Mouse (Mus musculus): ENCODE results near the gene H6pd. TPM values are rescaled to one million over a fixed set of nuclear protein-coding genes. Genes with fewer than 3 reads are reported as not detected.
A peak's percentile ranks its signal among the peaks of the same experiment; 100 is the strongest.

The H6pd gene
- 21.8 TPM for polyA plus RNA-seq (2012; fragmentation: generic; extraction: Trizol)

- H3K4me3 ChIP-seq, result peak within 1 kb of the TSS; percentile 28
- peak within 1 kb of the TSS; percentile 40 for H3ac ChIP-seq (ENCODE audit: control insufficient read depth, insufficient read length)
- TF ChIP-seq REST (IDR thresholded peaks at IDR 0.05; ENCODE audit: insufficient read depth, insufficient read length), result no peak
- peak; percentile 94 for TF ChIP-seq POLR2A (IDR thresholded peaks at IDR 0.05; ENCODE audit: insufficient read length, low read depth)
- 0 out of 2 replicates have a peak, but pooled peaks have one; percentile 36 for TF ChIP-seq CEBPB (IDR thresholded peaks at IDR 0.05; ENCODE audit: insufficient read depth, poor library complexity, severe bottlenecking)
- TF ChIP-seq MAX (IDR thresholded peaks at IDR 0.05; ENCODE audit: low read depth), result no peak
- no peak for TF ChIP-seq TCF12 (IDR thresholded peaks at IDR 0.05; ENCODE audit: insufficient read depth, poor library complexity, severe bottlenecking)
- no peak for TF ChIP-seq USF1 (IDR thresholded peaks at IDR 0.05; ENCODE audit: low read depth)
- TF ChIP-seq SRF (IDR thresholded peaks at IDR 0.05; ENCODE audit: control insufficient read depth, insufficient read length, low read depth), result no peak
- TF ChIP-seq MYOG (IDR thresholded peaks at IDR 0.05; ENCODE audit: control insufficient read depth in 1 of 3, insufficient read depth in 1 of 3, insufficient read length in 2 of 3, low read depth in 2 of 3), result peak in 2 of 3 experiments; percentile 60 to 77
- TF ChIP-seq MYOD1 (IDR thresholded peaks at IDR 0.05; ENCODE audit: control insufficient read depth in 1 of 3, insufficient read length in 2 of 3, low read depth in 2 of 3), result peak in 2 of 3 experiments; percentile 78
- no peak for TF ChIP-seq TCF3 (IDR thresholded peaks at IDR 0.05; ENCODE audit: insufficient read length, low read depth)
- peak; percentile 26 for TF ChIP-seq E2F4 (IDR thresholded peaks at IDR 0.05; ENCODE audit: insufficient read depth)
- TF ChIP-seq POLR2AphosphoS2 (IDR thresholded peaks at IDR 0.05; ENCODE audit: insufficient read length, low read depth), result peak; percentile 95
- no peaks in the 10 kb centered on the region for H3K36me3 ChIP-seq (ENCODE audit: control insufficient read depth, insufficient read depth)
- H3K27me3 ChIP-seq (ENCODE audit: control insufficient read depth, insufficient read depth, insufficient read length), result no peaks in the 10 kb centered on the region
- H3K4me2 ChIP-seq (ENCODE audit: low read depth), result peak within 1 kb of the TSS; percentile 86
- peaks cover 28% of the 10 kb centered on the region for H3K79me2 ChIP-seq (ENCODE audit: control insufficient read depth, insufficient read depth)
Observed at GRCm38 (mm10) chr4:150008853-150009586, at the start of gene H6pd. Gene H6pd, minus strand, starts transcription at chr4:150009023.

GRCm38 (mm10) chr4:150057722-150058121, 48.9 kb upstream of the H6pd start:
- Histone ChIP-seq H3ac (ENCODE audit: control insufficient read depth, insufficient read length) (no peak overlapping the region), H3K4me2 (ENCODE audit: low read depth) (no peak overlapping the region), H3K79me2 (ENCODE audit: control insufficient read depth, insufficient read depth) (peaks cover 43% of the 10 kb centered on the region), H3K36me3 (ENCODE audit: control insufficient read depth, insufficient read depth) (peaks cover 7% of the 10 kb centered on the region), H3K27me3 (ENCODE audit: control insufficient read depth, insufficient read depth, insufficient read length) (no peaks in the 10 kb centered on the region), H3K4me3 (no peak overlapping the region)
- TF ChIP-seq POLR2AphosphoS2 (IDR thresholded peaks at IDR 0.05; ENCODE audit: insufficient read length, low read depth) (no peak), E2F4 (IDR thresholded peaks at IDR 0.05; ENCODE audit: insufficient read depth) (no peak), TCF3 (IDR thresholded peaks at IDR 0.05; ENCODE audit: insufficient read length, low read depth) (no peak), TCF12 (IDR thresholded peaks at IDR 0.05; ENCODE audit: insufficient read depth, poor library complexity, severe bottlenecking) (no peak), CEBPB (IDR thresholded peaks at IDR 0.05; ENCODE audit: insufficient read depth, poor library complexity, severe bottlenecking) (no peak), USF1 (IDR thresholded peaks at IDR 0.05; ENCODE audit: low read depth) (no peak), MYOG (IDR thresholded peaks at IDR 0.05; ENCODE audit: control insufficient read depth in 1 of 3, insufficient read depth in 1 of 3, insufficient read length in 2 of 3, low read depth in 2 of 3) (no peak), MYOD1 (IDR thresholded peaks at IDR 0.05; ENCODE audit: control insufficient read depth in 1 of 3, insufficient read length in 2 of 3, low read depth in 2 of 3) (no peak), SRF (IDR thresholded peaks at IDR 0.05; ENCODE audit: control insufficient read depth, insufficient read length, low read depth) (no peak)

DNA sequence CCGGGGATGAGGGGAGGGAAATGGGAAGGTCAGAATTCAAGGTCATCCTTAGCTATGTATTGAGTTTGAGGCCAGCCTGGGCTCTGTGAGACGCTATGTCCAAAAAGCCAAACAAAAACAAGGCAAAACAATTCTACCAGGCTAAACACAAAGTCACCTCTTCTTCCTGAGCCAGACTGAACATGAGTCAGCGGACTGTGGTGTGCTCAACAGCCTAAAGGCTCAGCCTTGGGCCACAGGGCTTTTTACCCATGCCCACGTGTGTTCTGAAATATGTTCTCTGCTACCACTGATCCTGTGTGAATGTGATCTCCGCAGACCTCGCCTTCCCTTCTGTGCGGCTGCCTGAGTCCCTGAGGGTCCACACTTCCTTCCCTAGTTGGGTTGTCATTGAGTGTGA, 47.3 kb upstream of the H6pd start:
- H3K27me3 ChIP-seq (ENCODE audit: control insufficient read depth, insufficient read depth, insufficient read length), result no peaks in the 10 kb centered on the region
- peaks cover 5% of the 10 kb centered on the region for H3K36me3 ChIP-seq (ENCODE audit: control insufficient read depth, insufficient read depth)
- H3K4me3 ChIP-seq, result no peak overlapping the region
- TF ChIP-seq USF1 (IDR thresholded peaks at IDR 0.05; ENCODE audit: low read depth) (no peak), POLR2A (IDR thresholded peaks at IDR 0.05; ENCODE audit: insufficient read length, low read depth) (no peak), CEBPB (IDR thresholded peaks at IDR 0.05; ENCODE audit: insufficient read depth, poor library complexity, severe bottlenecking) (no peak), MYOD1 (IDR thresholded peaks at IDR 0.05; ENCODE audit: control insufficient read depth in 1 of 3, insufficient read length in 2 of 3, low read depth in 2 of 3) (peak in 1 of 3 experiments; percentile 2)
- peaks cover 39% of the 10 kb centered on the region for H3K79me2 ChIP-seq (ENCODE audit: control insufficient read depth, insufficient read depth)
- H3ac ChIP-seq (ENCODE audit: control insufficient read depth, insufficient read length), result no peak overlapping the region
- peak overlapping the region; percentile 58 for H3K4me2 ChIP-seq (ENCODE audit: low read depth)

DNA sequence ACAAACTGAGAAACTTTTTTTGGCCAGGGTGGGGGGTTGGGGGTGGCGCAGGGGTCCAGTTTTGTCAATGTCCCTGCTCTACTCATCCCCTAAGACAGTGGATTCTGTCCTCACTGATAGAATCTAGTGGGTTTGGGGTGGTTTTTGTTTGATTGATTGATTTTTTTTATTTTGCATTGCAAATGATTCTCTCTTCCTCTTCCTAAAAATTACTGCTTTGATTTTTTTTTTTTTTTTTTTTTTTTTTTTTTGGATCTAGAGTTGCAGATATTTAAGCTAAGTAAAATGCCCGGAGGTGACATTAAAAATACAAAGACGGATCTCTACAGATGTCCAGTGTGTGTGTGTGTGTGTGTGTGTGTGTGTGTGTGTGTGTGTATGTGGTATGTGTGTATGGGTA, 43.6 kb upstream of the H6pd start:
- Histone ChIP-seq H3K4me3 (no peak overlapping the region), H3K36me3 (ENCODE audit: control insufficient read depth, insufficient read depth) (peaks cover 10% of the 10 kb centered on the region), H3ac (ENCODE audit: control insufficient read depth, insufficient read length) (no peak overlapping the region), H3K79me2 (ENCODE audit: control insufficient read depth, insufficient read depth) (peaks cover 52% of the 10 kb centered on the region), H3K4me2 (ENCODE audit: low read depth) (no peak overlapping the region), H3K27me3 (ENCODE audit: control insufficient read depth, insufficient read depth, insufficient read length) (no peaks in the 10 kb centered on the region)
- no peak for TF ChIP-seq USF1 (IDR thresholded peaks at IDR 0.05; ENCODE audit: low read depth)
- no peak for TF ChIP-seq POLR2AphosphoS2 (IDR thresholded peaks at IDR 0.05; ENCODE audit: insufficient read length, low read depth)
- no peak for TF ChIP-seq CEBPB (IDR thresholded peaks at IDR 0.05; ENCODE audit: insufficient read depth, poor library complexity, severe bottlenecking)
- TF ChIP-seq E2F4 (IDR thresholded peaks at IDR 0.05; ENCODE audit: insufficient read depth), result no peak
- no peak for TF ChIP-seq TCF3 (IDR thresholded peaks at IDR 0.05; ENCODE audit: insufficient read length, low read depth)
- TF ChIP-seq MYOD1 (IDR thresholded peaks at IDR 0.05; ENCODE audit: control insufficient read depth in 1 of 3, insufficient read length in 2 of 3, low read depth in 2 of 3), result no peak
- no peak for TF ChIP-seq TCF12 (IDR thresholded peaks at IDR 0.05; ENCODE audit: insufficient read depth, poor library complexity, severe bottlenecking)
- TF ChIP-seq POLR2A (IDR thresholded peaks at IDR 0.05; ENCODE audit: insufficient read length, low read depth), result no peak
- no peak for TF ChIP-seq REST (IDR thresholded peaks at IDR 0.05; ENCODE audit: insufficient read depth, insufficient read length)
- no peak for TF ChIP-seq MAX (IDR thresholded peaks at IDR 0.05; ENCODE audit: low read depth)
- TF ChIP-seq SRF (IDR thresholded peaks at IDR 0.05; ENCODE audit: control insufficient read depth, insufficient read length, low read depth), result no peak
- no peak for TF ChIP-seq MYOG (IDR thresholded peaks at IDR 0.05; ENCODE audit: control insufficient read depth in 1 of 3, insufficient read depth in 1 of 3, insufficient read length in 2 of 3, low read depth in 2 of 3)

All from myocyte (in vitro differentiated cells).